Mouse (Mus musculus): ENCODE results near the gene Rtl8a.
"Not testable (repeated sequence)": the region's sequence is repeated elsewhere in the genome, so short reads cannot be mapped to it uniquely, and the experiment has no call there.

GRCm38 (mm10) chrX:53670696-53671095 lies 27.2 kb upstream of the Rtl8a start:
- TF ChIP-seq EP300 (optimal IDR thresholded peaks at IDR 0.05); CTCF (IDR thresholded peaks at IDR 0.05; ENCODE audit: low read depth): not testable (repeated sequence)

Measured in stomach, postnatal 0 days (tissue).